Mouse (Mus musculus): Measurements from ENCODE around the gene Inpp5f. TPM values are rescaled to one million over a fixed set of nuclear protein-coding genes. Genes with fewer than 3 reads are reported as not detected.

The Inpp5f gene
- total RNA-seq, 2 experiments from 2014 or later: 2.8 to 3.1 TPM

- DNase-seq: no peak
- intact Hi-C loops (cut with DNase I): no loop called here
- TF ChIP-seq CTCF (IDR thresholded peaks at IDR 0.05): no peak
- H3K4me3 ChIP-seq: no peak overlapping the region
- no peak overlapping the region for H3K27ac ChIP-seq
Measured at GRCm38 (mm10) chr7:128578199-128578945, 32.8 kb upstream of the Inpp5f start.

GRCm38 (mm10) chr7:128579381-128579780, 31.7 kb upstream of the Inpp5f start:
- H3K27ac ChIP-seq: no peak overlapping the region
- intact Hi-C loops (cut with DNase I): no loop called here
- TF ChIP-seq CTCF (IDR thresholded peaks at IDR 0.05): no peak
- no peak overlapping the region for H3K4me3 ChIP-seq
- no peak for DNase-seq

- no peak for DNase-seq
- no peak overlapping the region for H3K27ac ChIP-seq
- no peak overlapping the region for H3K4me3 ChIP-seq
- TF ChIP-seq CTCF (IDR thresholded peaks at IDR 0.05): no peak
- intact Hi-C loops (cut with DNase I): loop anchor here (5.0 kb wide), 1 partner anchor 92 kb away; no protein-coding TSS in a partner anchor
Measured at GRCm38 (mm10) chr7:128580318-128580717, 30.8 kb upstream of the Inpp5f start.

GRCm38 (mm10) chr7:128581864-128582484, 29.2 kb upstream of the Inpp5f start:
- no peak overlapping the region for H3K27ac ChIP-seq
- no peak for DNase-seq
- H3K4me3 ChIP-seq: no peak overlapping the region
- intact Hi-C loops (cut with DNase I): loop anchor here (5.0 kb wide), 1 partner anchor 90 kb away; no protein-coding TSS in a partner anchor
- no peak for TF ChIP-seq CTCF (IDR thresholded peaks at IDR 0.05)

- no peak overlapping the region for H3K4me3 ChIP-seq
- no peak for TF ChIP-seq CTCF (IDR thresholded peaks at IDR 0.05)
- intact Hi-C loops (cut with DNase I): loop anchor here (5.0 kb wide), 1 partner anchor 89 kb away; no protein-coding TSS in a partner anchor
- DNase-seq: no peak
- H3K27ac ChIP-seq: no peak overlapping the region
Measured at GRCm38 (mm10) chr7:128583213-128583948, 27.7 kb upstream of the Inpp5f start.

- no peak for TF ChIP-seq CTCF (IDR thresholded peaks at IDR 0.05)
- no peak for DNase-seq
- intact Hi-C loops (cut with DNase I): no loop called here
- Histone ChIP-seq H3K27ac (no peak overlapping the region), H3K4me3 (no peak overlapping the region)
Measured at GRCm38 (mm10) chr7:128587334-128587933, 23.7 kb upstream of the Inpp5f start.

- H3K4me3 ChIP-seq: peak overlapping the region; percentile 22; the same call in 1 of the 2 replicates
- H3K27ac ChIP-seq: peak overlapping the region; percentile 85
- intact Hi-C loops (cut with DNase I): no loop called here
- peak; percentile 27 for DNase-seq
- no peak for TF ChIP-seq CTCF (IDR thresholded peaks at IDR 0.05)
Measured at GRCm38 (mm10) chr7:128591345-128592084, 19.6 kb upstream of the Inpp5f start.

GRCm38 (mm10) chr7:128592118-128592935, 18.8 kb upstream of the Inpp5f start:
- peak; percentile 58 for DNase-seq
- H3K4me3 ChIP-seq: peak overlapping the region; percentile 58
- no peak for TF ChIP-seq CTCF (IDR thresholded peaks at IDR 0.05)
- peak overlapping the region; percentile 85 for H3K27ac ChIP-seq
- intact Hi-C loops (cut with DNase I): no loop called here

- no peak for TF ChIP-seq CTCF (IDR thresholded peaks at IDR 0.05)
- DNase-seq: no peak
- H3K4me3 ChIP-seq: peak overlapping the region; percentile 58
- peak overlapping the region; percentile 85 for H3K27ac ChIP-seq
- intact Hi-C loops (cut with DNase I): no loop called here
Measured at GRCm38 (mm10) chr7:128592936-128593241, 18.2 kb upstream of the Inpp5f start.

- no peak overlapping the region for H3K4me3 ChIP-seq
- DNase-seq: no peak
- no peak overlapping the region for H3K27ac ChIP-seq
- intact Hi-C loops (cut with DNase I): no loop called here
- no peak for TF ChIP-seq CTCF (IDR thresholded peaks at IDR 0.05)
Measured at GRCm38 (mm10) chr7:128596274-128596673, 14.9 kb upstream of the Inpp5f start.

- TF ChIP-seq CTCF (IDR thresholded peaks at IDR 0.05): no peak
- Histone ChIP-seq H3K27ac (no peak overlapping the region), H3K4me3 (no peak overlapping the region)
- intact Hi-C loops (cut with DNase I): no loop called here
- no peak for DNase-seq
Measured at GRCm38 (mm10) chr7:128599072-128599471, 12.1 kb upstream of the Inpp5f start.
